Mouse (Mus musculus) gastrocnemius, postnatal 14 days (tissue): Measurements from ENCODE around the gene Rhbdl3. TPM values are rescaled to one million over a fixed set of nuclear protein-coding genes. Genes with fewer than 3 reads are reported as not detected.

ENCODE experiments used
- DNase-seq: peaks from one replicate; pipeline ENCODE4 v3.0.0; 2021; ENCODE audit warnings: mixed read lengths
- intact Hi-C: fragments of 180-260 bp; cut with DNase I; formaldehyde crosslinking; loops from one replicate; pipeline ENCODE4 v1.15.1; 2025; ENCODE audit warnings: low total_unique reads
- total RNA-seq, 2 experiments: library from RNA; stranded (reverse); gene quantifications; 2 replicates each; pipeline ENCODE4 v1.2.3; 2021

The Rhbdl3 gene
- total RNA-seq, 2 experiments from 2014 or later = 10.6 to 11.4 TPM

DNA sequence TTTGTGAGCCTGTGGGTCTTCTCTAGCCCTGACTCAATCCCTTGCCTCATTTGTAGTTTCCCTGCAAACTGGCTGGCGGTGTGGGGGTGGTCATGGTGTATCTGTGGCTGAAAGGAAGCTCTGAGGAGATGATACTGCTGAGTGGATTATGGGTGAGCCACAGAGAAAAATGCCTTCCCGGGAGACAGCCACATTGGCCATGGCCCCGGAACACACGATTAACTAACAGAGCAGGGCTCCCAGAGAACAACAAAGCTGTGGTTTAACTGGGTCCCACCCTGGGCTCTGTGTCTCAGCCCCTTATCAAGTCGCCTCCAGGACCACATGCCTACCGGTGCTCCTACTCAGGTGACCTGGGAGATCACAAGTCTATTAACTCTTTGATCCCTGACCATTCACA lies 7.8 kb downstream of the Rhbdl3 start:
- no peak for DNase-seq
- intact Hi-C loops = no loop called here

DNA sequence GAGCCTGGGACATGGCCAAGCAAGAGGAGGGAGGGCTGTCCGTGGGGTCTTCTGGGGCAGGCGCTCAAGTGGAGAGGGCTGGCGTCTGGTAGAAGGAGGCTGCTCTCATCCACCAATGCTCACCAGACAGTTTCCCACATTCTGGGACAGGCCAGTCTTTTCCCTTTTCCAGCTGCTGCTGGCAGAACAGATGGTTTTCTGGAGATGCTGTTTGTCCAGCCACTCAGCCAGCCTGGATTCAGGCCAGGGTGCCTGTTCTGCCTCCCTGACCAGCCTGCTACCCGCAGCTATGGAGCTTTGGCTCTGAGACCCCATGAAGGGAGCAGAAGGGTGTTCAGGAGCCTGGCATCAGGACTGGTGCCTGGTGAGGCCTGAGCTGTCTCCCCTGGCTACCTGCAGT lies 10.6 kb downstream of the Rhbdl3 start:
- intact Hi-C loops = no loop called here
- no peak for DNase-seq

GRCm38 (mm10) chr11:80312049-80312448 lies 11.3 kb downstream of the Rhbdl3 start:
- intact Hi-C loops = no loop called here

GRCm38 (mm10) chr11:80312565-80312964 lies 11.9 kb downstream of the Rhbdl3 start:
- no peak for DNase-seq
- intact Hi-C loops = no loop called here

More at GRCm38 (mm10) chr11:80312049-80312448, 11.3 kb downstream of the Rhbdl3 start:
- DNase-seq = no peak

- no peak for DNase-seq
- intact Hi-C loops = no loop called here
These were observed 12.8 kb downstream of the Rhbdl3 start for GRCm38 (mm10) chr11:80313462-80313861.

- no peak for DNase-seq
- intact Hi-C loops = no loop called here
These were observed 13.2 kb downstream of the Rhbdl3 start for GRCm38 (mm10) chr11:80313944-80314343.

- intact Hi-C loops = no loop called here
- no peak for DNase-seq
These were observed 15.3 kb downstream of the Rhbdl3 start for GRCm38 (mm10) chr11:80315743-80316639.

DNA sequence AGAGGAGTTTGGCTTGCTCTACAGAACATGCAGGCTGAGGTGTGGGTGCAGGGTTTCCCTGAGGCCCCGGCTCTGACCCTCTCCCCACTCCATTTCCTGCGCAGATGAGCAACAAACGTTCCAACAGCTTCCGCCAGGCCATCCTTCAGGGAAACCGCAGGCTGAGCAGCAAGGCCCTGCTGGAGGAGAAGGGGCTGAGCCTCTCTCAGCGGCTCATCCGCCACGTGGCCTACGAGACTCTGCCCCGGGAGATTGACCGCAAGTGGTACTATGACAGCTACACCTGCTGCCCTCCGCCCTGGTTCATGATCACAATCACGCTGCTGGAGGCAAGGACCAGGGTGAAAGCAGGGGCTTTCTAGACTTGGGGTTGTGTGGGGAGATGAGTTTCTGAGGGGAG lies 22.5 kb downstream of the Rhbdl3 start:
- no peak for DNase-seq
- intact Hi-C loops = no loop called here

DNA sequence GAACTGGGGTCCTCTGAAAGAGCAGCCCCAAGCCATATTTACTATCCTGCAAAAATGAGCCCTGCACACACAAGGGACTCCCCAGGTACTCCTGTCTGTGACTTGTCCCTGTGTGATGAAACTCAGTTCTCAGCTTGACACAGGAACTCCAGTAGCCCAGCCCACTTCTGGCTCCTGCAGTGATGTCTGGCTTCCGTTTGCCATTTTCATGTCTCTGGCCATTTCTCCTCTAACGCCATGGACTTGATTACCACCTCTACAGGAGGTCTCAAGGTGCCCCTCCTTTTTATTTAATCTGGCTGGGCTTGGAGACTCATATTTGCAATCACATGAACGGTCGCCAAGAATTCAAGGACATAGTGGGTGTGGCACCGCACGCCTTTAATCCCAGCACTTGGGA lies 23.9 kb downstream of the Rhbdl3 start:
- intact Hi-C loops = no loop called here
- no peak for DNase-seq

DNA sequence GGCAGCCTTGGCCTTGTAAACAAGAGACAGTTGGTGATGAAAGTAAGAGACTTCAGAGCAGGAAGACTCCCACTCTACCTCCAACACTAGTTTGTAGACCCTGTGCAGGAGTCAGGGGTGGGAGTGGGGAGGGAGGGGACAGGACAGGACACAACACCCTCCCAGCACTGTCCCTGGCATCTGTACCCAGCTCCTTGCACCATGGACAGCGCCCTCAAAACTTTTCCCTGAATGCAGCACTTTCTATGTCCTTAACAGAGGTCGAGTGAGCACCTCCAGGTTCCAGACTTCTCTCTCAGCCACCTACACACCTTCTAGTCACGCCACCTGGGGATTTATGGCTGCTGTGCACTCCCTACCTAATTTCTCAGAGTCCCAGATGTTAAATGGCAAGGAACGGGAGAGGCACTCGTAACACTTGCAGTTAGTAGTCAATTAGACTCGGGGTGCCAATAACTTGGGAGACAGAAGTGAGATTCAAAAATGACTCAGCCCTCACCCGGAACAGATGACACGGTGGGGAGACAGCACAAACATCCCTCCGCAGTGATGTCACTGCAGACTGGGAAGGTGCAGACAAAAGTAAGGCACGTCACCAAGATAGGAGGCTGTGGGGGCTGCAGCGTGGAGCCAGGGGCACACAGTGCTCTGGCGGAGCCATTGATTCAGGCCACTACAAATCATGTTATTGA lies 32.1 kb downstream of the Rhbdl3 start:
- intact Hi-C loops = no loop called here
- DNase-seq = no peak

DNA sequence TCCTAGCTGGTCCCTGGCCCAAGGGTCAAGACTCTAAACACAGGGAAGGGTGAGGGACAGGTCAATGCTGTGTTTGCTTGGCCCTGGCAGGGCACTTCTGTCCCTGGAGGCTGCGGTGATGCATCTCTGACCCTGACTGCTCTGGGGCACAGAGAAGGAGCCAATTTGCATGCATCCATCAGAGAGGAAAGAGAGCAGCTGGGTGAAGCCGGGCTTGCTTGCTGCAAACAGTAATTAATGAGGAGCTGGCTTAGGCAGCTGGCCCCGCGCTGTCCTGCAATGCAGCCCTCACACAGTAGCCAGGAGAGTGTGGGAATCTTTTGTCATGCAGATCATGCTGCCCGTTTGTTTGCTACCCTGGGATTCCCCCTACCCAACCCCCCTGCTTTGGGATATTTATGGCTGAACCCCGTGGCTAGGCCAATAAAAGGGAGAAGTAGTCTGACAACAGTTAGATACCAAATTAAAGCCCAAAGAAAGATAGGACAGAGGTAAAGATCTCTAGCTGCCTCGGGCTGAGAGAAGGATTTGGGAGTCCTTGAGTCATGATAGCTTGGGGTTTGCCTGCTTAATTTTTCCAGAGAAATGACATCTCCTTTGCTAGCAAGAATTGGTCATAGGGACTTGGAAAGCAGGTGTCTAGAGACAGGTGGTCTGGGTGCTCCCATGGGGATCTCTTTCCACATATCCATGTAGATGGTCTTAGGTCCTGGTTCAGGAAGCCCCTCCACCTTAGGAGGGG lies 35.1 kb downstream of the Rhbdl3 start:
- no peak for DNase-seq
- intact Hi-C loops = no loop called here

- intact Hi-C loops = no loop called here
- DNase-seq = peak; percentile 25
These were observed 35.6 kb downstream of the Rhbdl3 start for GRCm38 (mm10) chr11:80336351-80336730.

DNA sequence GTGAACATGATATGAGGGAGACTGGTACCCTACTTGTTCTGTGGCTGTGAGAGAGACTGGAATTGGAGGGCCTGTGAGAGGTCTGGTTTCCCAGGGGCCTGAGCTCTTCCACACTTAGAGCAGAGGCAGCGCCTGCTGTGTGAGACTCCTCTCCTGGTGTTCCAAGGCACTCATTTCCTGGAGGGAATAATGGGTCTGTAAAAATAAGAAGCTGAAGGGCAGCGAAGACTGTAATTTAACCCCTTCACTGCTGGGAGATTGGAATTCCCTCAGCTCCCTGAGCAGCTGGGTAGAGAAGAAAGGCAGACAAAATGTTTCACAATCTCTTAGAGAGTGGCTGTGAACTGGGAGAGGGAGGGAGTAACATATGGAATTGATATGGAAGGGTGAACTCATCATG lies 41.8 kb downstream of the Rhbdl3 start:
- intact Hi-C loops = no loop called here
- no peak for DNase-seq

GRCm38 (mm10) chr11:80351832-80352430 lies 51.2 kb downstream of the Rhbdl3 start:
- DNase-seq = peak; percentile 78
- intact Hi-C loops = loop anchor here (5.0 kb wide), 1 partner anchor 65 kb away; no protein-coding TSS in a partner anchor

- intact Hi-C loops = loop anchor here (5.0 kb wide), 1 partner anchor 68 kb away; no protein-coding TSS in a partner anchor
- peak; percentile 26 for DNase-seq
These were observed 54.1 kb downstream of the Rhbdl3 start for GRCm38 (mm10) chr11:80354832-80355231.

GRCm38 (mm10) chr11:80368949-80369348 lies 68.2 kb downstream of the Rhbdl3 start:
- intact Hi-C loops = no loop called here
- DNase-seq = no peak

DNA sequence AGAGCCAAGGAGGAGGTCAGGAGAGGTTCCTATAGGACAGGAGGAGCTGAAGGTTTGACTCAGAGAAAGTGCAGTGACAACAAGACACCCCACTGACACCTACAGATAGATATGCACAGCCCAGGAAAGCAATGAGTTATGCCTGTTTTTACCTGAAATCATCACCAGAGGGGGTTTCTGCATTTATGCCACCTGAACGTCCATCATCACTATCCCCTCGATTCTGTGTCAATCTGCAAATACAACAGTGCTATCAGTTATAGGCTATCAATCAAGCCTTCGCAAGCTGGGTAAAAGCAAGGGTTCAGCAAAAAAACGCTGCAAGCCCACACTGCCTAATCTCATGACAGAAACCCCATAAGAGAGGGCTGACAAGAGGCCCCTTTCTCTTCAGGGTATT lies 75.9 kb downstream of the Rhbdl3 start:
- DNase-seq = no peak
- intact Hi-C loops = no loop called here

DNA sequence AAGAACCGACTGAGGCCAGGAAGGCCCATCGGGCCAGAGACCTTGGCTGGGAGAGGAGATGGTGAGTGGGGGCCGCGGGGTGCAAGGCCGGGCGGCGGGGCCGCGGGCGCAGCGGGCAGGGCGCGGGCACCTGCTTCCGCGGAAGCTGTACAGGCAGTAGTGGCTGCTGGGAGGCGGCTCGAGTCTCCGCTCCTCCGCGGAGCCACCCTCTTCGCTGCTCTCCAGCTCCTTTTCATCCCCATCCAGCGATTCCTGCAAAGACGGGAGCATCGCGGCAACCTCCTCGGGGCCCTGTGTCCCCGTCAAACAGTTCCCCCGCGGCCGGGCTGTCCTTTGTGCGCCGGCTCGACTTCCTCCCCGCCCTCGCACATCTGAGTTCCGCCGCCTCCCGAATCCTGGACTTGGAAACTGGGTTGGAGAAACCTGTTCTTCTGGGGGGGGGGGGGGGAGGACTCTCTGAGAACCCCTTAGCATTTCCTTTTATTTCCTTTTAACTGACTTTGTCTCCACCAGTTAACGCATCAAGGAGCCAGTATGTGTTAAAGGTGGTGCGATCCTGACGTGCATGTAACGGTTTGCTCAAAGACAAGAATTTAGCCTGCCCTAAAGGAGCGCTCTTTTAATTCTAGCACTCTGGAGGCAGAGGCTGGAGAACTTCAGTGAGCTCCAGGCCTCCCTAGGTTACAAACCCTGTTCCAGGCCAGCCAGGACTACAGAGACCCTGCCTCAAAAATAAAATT lies 77.2 kb downstream of the Rhbdl3 start, which contains the start of gene 5730455P16Rik:
5730455P16Rik (minus strand) TSS at position 323 of the 740 bp plus-strand sequence.
- intact Hi-C loops = no loop called here
- peak; percentile 86 for DNase-seq
